Mouse (Mus musculus) myocyte (in vitro differentiated cells): ENCODE data around the gene Spon1. TPM values are rescaled to one million over a fixed set of nuclear protein-coding genes. Genes with fewer than 3 reads are reported as not detected.

Experiments
- H3K27me3 ChIP-seq: one replicate; pipeline ENCODE4 v1.6.1; 2011; ENCODE audit not compliant: control insufficient read depth, insufficient read depth, insufficient read length
- H3K36me3 ChIP-seq: one replicate; pipeline ENCODE4 v1.6.1; 2011; ENCODE audit not compliant: control insufficient read depth, insufficient read depth
- H3K4me2 ChIP-seq: one replicate; pipeline ENCODE4 v1.6.1; 2011; ENCODE audit warnings: low read depth, control low read depth
- H3K4me3 ChIP-seq: one replicate; pipeline ENCODE4 v1.5.1; 2011; ENCODE audit warnings: mild to moderate bottlenecking, control low read depth, moderate library complexity
- H3K79me2 ChIP-seq: one replicate; pipeline ENCODE4 v1.6.1; 2011; ENCODE audit not compliant: control insufficient read depth, insufficient read depth
- H3ac ChIP-seq: one replicate; pipeline ENCODE4 v1.6.1; 2011; ENCODE audit not compliant: control insufficient read depth, insufficient read length
- CEBPB ChIP-seq: IDR thresholded peaks from 2 replicates; pipeline ENCODE4 v1.6.1; 2011; ENCODE audit warnings: mild to moderate bottlenecking, moderate library complexity; ENCODE audit not compliant: poor library complexity, insufficient read depth, severe bottlenecking
- E2F4 ChIP-seq: IDR thresholded peaks from one replicate; pipeline ENCODE4 v1.6.1; 2011; ENCODE audit warnings: mild to moderate bottlenecking, control low read depth, moderate library complexity; ENCODE audit not compliant: insufficient read depth
- MAX ChIP-seq: IDR thresholded peaks from one replicate; pipeline ENCODE4 v1.6.1; 2011; ENCODE audit warnings: low read depth, mild to moderate bottlenecking, control low read depth
- MYOD1 ChIP-seq, 3 experiments: IDR thresholded peaks; one replicate each; pipeline ENCODE4 v1.6.1; 2011; ENCODE audit warnings: control low read depth in 2 of 3, low read depth in 2 of 3, mild to moderate bottlenecking in 2 of 3, moderate library complexity in 1 of 3; ENCODE audit not compliant: insufficient read length in 2 of 3, control insufficient read depth in 1 of 3
- MYOG ChIP-seq, 3 experiments: IDR thresholded peaks; one replicate each; pipeline ENCODE4 v1.6.1; 2011; ENCODE audit warnings: control low read depth in 2 of 3, low read depth in 2 of 3, mild to moderate bottlenecking in 2 of 3; ENCODE audit not compliant: insufficient read length in 2 of 3, control insufficient read depth in 1 of 3, insufficient read depth in 1 of 3
- POLR2A ChIP-seq: IDR thresholded peaks from one replicate; pipeline ENCODE4 v1.6.1; 2011; ENCODE audit warnings: low read depth, mild to moderate bottlenecking, control low read depth, moderate library complexity; ENCODE audit not compliant: insufficient read length
- POLR2AphosphoS2 ChIP-seq: IDR thresholded peaks from one replicate; pipeline ENCODE4 v1.6.1; 2011; ENCODE audit warnings: low read depth, control low read depth; ENCODE audit not compliant: insufficient read length
- REST ChIP-seq: IDR thresholded peaks from one replicate; pipeline ENCODE4 v1.6.1; 2011; ENCODE audit warnings: mild to moderate bottlenecking, control low read depth, moderate library complexity; ENCODE audit not compliant: insufficient read depth, insufficient read length
- SRF ChIP-seq: IDR thresholded peaks from one replicate; pipeline ENCODE4 v1.6.1; 2011; ENCODE audit warnings: low read depth; ENCODE audit not compliant: control insufficient read depth, insufficient read length
- TCF12 ChIP-seq: IDR thresholded peaks from one replicate; pipeline ENCODE4 v1.6.1; 2011; ENCODE audit warnings: mild to moderate bottlenecking, control low read depth; ENCODE audit not compliant: poor library complexity, insufficient read depth, severe bottlenecking
- TCF3 ChIP-seq: IDR thresholded peaks from one replicate; pipeline ENCODE4 v1.6.1; 2011; ENCODE audit warnings: low read depth, control low read depth; ENCODE audit not compliant: insufficient read length
- USF1 ChIP-seq: IDR thresholded peaks from one replicate; pipeline ENCODE4 v1.6.1; 2011; ENCODE audit warnings: low read depth, mild to moderate bottlenecking, control low read depth, moderate library complexity
- polyA plus RNA-seq: library from polyadenylated mRNA; unstranded; fragments of >200 nt; fragmentation: generic; extraction: Trizol; gene quantifications from one replicate; pipeline ENCODE4 v1.2.1, GENCODE M21; 2012; ENCODE audit warnings: missing spikeins

The Spon1 gene
- polyA plus RNA-seq, 1 experiment: 0.04 TPM

DNA sequence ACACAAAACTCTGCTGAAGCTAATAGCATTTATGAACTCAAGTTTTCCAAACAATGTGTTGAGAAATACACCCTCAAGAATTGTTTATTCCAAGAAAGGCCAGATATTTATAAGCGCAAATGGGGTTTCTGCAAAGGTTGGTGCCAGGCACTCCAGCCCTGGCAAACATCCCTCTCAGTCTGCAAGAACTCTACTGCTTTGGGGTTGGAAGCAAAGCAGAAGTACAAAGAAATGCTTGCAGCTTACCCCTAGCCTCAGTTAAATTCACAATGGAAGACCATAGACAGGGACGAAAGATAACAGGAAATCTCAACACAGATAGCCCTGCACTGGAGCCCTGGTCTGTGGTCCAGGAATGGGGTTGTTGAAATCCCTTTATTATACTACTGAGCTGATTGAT, 135.7 kb downstream of the Spon1 start:
- no peak for TF ChIP-seq MYOD1 (IDR thresholded peaks at IDR 0.05; ENCODE audit: control insufficient read depth in 1 of 3, insufficient read length in 2 of 3, low read depth in 2 of 3)
- TF ChIP-seq POLR2AphosphoS2: no peak
- TF ChIP-seq USF1: no peak
- no peak for TF ChIP-seq CEBPB
- TF ChIP-seq MAX: no peak
- TF ChIP-seq POLR2A: no peak
- no peak for TF ChIP-seq TCF3
- TF ChIP-seq TCF12: no peak
- no peak for TF ChIP-seq E2F4
- TF ChIP-seq SRF: no peak
- TF ChIP-seq MYOG (IDR thresholded peaks at IDR 0.05; ENCODE audit: control insufficient read depth in 1 of 3, insufficient read depth in 1 of 3, insufficient read length in 2 of 3, low read depth in 2 of 3): no peak
- no peaks in the 10 kb centered on the region for H3K27me3 ChIP-seq
- H3K4me2 ChIP-seq: no peak overlapping the region

GRCm38 (mm10) chr7:113901941-113902515, 136.2 kb downstream of the Spon1 start:
- no peak overlapping the region for H3K4me2 ChIP-seq
- H3K79me2 ChIP-seq: no peaks in the 10 kb centered on the region
- H3K4me3 ChIP-seq: no peak overlapping the region
- no peaks in the 10 kb centered on the region for H3K27me3 ChIP-seq
- H3ac ChIP-seq: no peak overlapping the region
- no peak for TF ChIP-seq E2F4
- no peaks in the 10 kb centered on the region for H3K36me3 ChIP-seq

More for the DNA sequence above, 135.7 kb downstream of the Spon1 start:
- Histone ChIP-seq H3K4me3 (no peak overlapping the region), H3ac (no peak overlapping the region), H3K36me3 (no peaks in the 10 kb centered on the region), H3K79me2 (no peaks in the 10 kb centered on the region)

DNA sequence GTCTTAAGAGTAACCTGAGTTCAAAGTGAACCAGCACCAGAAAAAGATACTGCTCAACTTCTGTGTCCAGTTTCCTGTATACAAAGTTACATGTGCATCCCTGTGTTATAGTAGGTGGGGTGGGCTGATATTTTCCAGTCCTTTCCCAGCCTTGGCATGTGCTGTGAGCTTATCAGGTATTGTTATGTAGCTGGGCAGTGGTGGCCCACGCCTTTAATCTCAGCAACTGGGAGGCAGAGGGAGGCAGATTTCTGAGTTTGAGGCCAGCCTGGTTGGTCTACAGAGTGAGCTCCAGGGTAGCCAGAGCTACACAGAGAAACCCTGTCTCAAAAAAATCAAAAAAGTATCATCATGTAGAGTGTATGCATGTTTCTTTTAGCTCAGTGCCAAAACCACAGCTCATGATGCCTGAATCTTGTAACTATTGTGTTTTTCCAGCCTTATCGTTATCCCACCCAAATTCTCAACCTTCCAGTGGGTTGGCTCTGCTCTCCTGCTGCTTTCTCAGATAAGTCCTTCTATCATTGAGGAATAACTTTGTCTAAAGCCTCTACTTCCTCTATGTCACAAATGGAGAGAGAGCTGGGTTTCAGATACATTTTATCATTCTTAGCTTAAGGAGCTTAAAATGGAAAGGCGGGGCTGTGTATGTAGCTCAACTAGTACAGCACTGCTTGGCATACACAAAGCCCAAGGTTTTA, 137.5 kb downstream of the Spon1 start:
- Histone ChIP-seq H3K4me3 (no peak overlapping the region), H3K4me2 (no peak overlapping the region), H3ac (no peak overlapping the region), H3K79me2 (no peaks in the 10 kb centered on the region), H3K36me3 (no peaks in the 10 kb centered on the region), H3K27me3 (no peaks in the 10 kb centered on the region)
- TF ChIP-seq TCF3: no peak
- TF ChIP-seq E2F4: no peak
- TF ChIP-seq CEBPB: no peak
- no peak for TF ChIP-seq POLR2AphosphoS2
- TF ChIP-seq MAX: no peak
- no peak for TF ChIP-seq POLR2A
- TF ChIP-seq MYOD1 (IDR thresholded peaks at IDR 0.05; ENCODE audit: control insufficient read depth in 1 of 3, insufficient read length in 2 of 3, low read depth in 2 of 3): no peak
- no peak for TF ChIP-seq TCF12
- no peak for TF ChIP-seq MYOG (IDR thresholded peaks at IDR 0.05; ENCODE audit: control insufficient read depth in 1 of 3, insufficient read depth in 1 of 3, insufficient read length in 2 of 3, low read depth in 2 of 3)
- TF ChIP-seq SRF: no peak
- no peak for TF ChIP-seq REST
- no peak for TF ChIP-seq USF1

- no peaks in the 10 kb centered on the region for H3K27me3 ChIP-seq
- no peaks in the 10 kb centered on the region for H3K36me3 ChIP-seq
- TF ChIP-seq POLR2AphosphoS2 (no peak), SRF (no peak)
- H3K79me2 ChIP-seq: no peaks in the 10 kb centered on the region
- H3K4me2 ChIP-seq: no peak overlapping the region
- no peak overlapping the region for H3K4me3 ChIP-seq
- H3ac ChIP-seq: no peak overlapping the region
These were observed 138.1 kb downstream of the Spon1 start for GRCm38 (mm10) chr7:113903939-113904338.

GRCm38 (mm10) chr7:113904348-113904895, 138.6 kb downstream of the Spon1 start:
- H3K36me3 ChIP-seq: no peaks in the 10 kb centered on the region
- H3K4me3 ChIP-seq: no peak overlapping the region
- no peaks in the 10 kb centered on the region for H3K27me3 ChIP-seq
- H3K79me2 ChIP-seq: no peaks in the 10 kb centered on the region
- no peak overlapping the region for H3K4me2 ChIP-seq
- no peak for TF ChIP-seq TCF12
- no peak overlapping the region for H3ac ChIP-seq
